Mouse (Mus musculus): ENCODE results near the gene Gm10719. TPM values are rescaled to one million over a fixed set of nuclear protein-coding genes. Genes with fewer than 3 reads are reported as not detected.
"Not testable (repeated sequence)": the region's sequence is repeated elsewhere in the genome, so short reads cannot be mapped to it uniquely, and the experiment has no call there.

Gm10719 gene
- polyA plus RNA-seq, 1 experiment from 2014 or later: not detected

DNA sequence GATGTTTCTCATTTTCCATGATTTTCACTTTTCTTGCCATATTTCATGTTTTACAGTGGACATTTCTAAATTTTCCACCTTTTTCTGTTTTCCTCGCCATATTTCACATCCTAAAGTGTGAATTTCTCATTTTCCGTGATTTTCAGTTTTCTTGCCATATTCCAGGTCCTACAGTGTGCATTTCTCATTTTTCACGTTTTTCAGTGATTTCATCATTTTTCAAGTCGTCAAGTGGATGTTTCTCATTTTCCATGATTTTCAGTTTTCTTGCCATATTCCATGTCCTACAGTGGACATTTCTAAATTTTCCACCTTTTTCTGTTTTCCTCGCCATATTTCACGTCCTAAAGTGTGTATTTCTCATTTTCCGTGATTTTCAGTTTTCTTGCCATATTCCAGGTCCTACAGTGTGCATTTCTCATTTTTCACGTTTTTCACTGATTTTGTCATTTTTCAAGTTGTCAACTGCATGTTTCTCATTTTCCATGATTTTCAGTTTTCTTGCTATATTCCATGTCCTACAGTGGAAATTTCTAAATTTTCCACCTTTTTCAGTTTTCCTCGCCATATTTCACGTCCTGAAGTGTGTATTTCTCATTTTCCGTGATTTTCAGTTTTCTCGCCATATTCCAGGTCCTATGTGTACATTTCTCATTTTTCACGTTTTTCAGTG is 6.2 kb downstream of the Gm10719 start, which contains the start of gene Gm10718:
TSS of gene Gm10718 (plus strand) at position 236 of the 673 bp plus-strand sequence.
- not testable (repeated sequence) for H3K27me3 ChIP-seq (ENCODE audit: control insufficient read depth, insufficient read depth, low read length); H3K4me3 ChIP-seq (ENCODE audit: low read depth, low read length); H3K36me3 ChIP-seq (ENCODE audit: control insufficient read depth, insufficient read depth, low read length); H3K9me3 ChIP-seq (replicated peaks; ENCODE audit: control insufficient read depth, low read length); H3K27ac ChIP-seq (ENCODE audit: low read depth, low read length); H3K4me2 ChIP-seq; ATAC-seq (replicated peaks; ENCODE audit: insufficient number of reproducible peaks, low FRiP score, low TSS enrichment); H3K4me1 ChIP-seq (ENCODE audit: control insufficient read depth, insufficient read depth, low read length); H3K9ac ChIP-seq (ENCODE audit: low read depth, low read length)
- 69% methylated on average over 9 of the region's 13 CpGs for WGBS (ENCODE audit: insufficient replicate concordance)

DNA sequence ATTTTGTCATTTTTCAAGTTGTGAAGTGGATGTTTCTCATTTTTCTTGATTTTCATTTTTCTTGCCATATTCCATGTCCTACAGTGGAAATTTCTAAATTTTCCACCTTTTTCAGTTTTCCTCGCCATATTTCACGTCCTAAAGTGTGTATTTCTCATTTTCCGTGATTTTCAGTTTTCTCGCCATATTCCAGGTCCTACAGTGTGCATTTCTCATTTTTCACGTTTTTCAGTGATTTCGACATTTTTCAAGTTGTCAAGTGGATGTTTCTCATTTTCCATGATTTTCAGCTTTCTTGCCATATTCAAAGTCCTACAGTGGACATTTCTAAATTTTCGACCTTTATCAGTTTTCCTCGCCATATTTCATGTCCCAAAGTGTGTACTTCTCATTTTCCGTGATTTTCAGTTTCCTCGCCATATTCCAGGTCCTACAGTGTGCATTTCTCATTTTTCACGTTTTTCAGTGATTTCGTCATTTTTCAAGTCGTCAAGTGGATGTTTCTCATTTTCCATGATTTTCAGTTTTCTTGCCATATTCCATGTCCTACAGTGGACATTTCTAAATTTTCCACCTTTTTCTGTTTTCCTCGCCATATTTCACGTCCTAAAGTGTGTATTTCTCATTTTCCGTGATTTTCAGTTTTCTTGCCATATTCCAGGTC is 6.9 kb downstream of the Gm10719 start:
- 56% methylated on average over 14 of the region's 16 CpGs for WGBS (ENCODE audit: insufficient replicate concordance)
- not testable (repeated sequence) for H3K4me3 ChIP-seq (ENCODE audit: low read depth, low read length); H3K4me2 ChIP-seq; H3K4me1 ChIP-seq (ENCODE audit: control insufficient read depth, insufficient read depth, low read length); ATAC-seq (replicated peaks; ENCODE audit: insufficient number of reproducible peaks, low FRiP score, low TSS enrichment); H3K27me3 ChIP-seq (ENCODE audit: control insufficient read depth, insufficient read depth, low read length); H3K9me3 ChIP-seq (replicated peaks; ENCODE audit: control insufficient read depth, low read length); H3K9ac ChIP-seq (ENCODE audit: low read depth, low read length); H3K36me3 ChIP-seq (ENCODE audit: control insufficient read depth, insufficient read depth, low read length); H3K27ac ChIP-seq (ENCODE audit: low read depth, low read length)

DNA sequence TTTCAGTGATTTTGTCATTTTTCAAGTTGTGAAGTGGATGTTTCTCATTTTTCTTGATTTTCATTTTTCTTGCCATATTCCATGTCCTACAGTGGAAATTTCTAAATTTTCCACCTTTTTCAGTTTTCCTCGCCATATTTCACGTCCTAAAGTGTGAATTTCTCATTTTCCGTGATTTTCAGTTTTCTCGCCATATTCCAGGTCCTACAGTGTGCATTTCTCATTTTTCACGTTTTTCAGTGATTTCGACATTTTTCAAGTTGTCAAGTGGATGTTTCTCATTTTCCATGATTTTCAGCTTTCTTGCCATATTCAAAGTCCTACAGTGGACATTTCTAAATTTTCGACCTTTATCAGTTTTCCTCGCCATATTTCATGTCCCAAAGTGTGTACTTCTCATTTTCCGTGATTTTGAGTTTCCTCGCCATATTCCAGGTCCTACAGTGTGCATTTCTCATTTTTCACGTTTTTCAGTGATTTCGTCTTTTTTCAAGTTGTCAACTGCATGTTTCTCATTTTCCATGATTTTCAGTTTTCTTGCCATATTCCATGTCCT is 7.8 kb downstream of the Gm10719 start, which contains the start of gene Gm10717:
TSS of gene Gm10717 (plus strand) at position 506 of the 556 bp plus-strand sequence.
- not testable (repeated sequence) for ATAC-seq (replicated peaks; ENCODE audit: insufficient number of reproducible peaks, low FRiP score, low TSS enrichment); H3K4me1 ChIP-seq (ENCODE audit: control insufficient read depth, insufficient read depth, low read length); H3K9ac ChIP-seq (ENCODE audit: low read depth, low read length); H3K27me3 ChIP-seq (ENCODE audit: control insufficient read depth, insufficient read depth, low read length); H3K4me3 ChIP-seq (ENCODE audit: low read depth, low read length); H3K9me3 ChIP-seq (replicated peaks; ENCODE audit: control insufficient read depth, low read length); H3K4me2 ChIP-seq; H3K36me3 ChIP-seq (ENCODE audit: control insufficient read depth, insufficient read depth, low read length); H3K27ac ChIP-seq (ENCODE audit: low read depth, low read length)
- 68% methylated on average over 12 of the region's 12 CpGs for WGBS (ENCODE audit: insufficient replicate concordance)

DNA sequence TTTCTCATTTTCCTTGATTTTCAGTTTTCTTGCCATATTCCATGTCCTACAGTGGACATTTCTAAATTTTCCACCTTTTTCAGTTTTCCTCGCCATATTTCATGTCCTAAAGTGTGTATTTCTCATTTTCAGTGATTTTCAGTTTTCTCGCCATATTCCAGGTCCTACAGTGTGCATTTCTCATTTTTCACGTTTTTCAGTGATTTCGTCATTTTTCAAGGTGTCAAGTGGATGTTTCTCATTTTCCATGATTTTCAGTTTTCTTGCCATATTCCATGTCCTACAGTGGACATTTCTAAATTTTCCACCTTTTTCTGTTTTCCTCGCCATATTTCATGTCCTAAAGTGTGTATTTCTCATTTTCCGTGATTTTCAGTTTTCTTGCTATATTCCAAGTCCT is 8.4 kb downstream of the Gm10719 start:
- H3K9ac ChIP-seq (ENCODE audit: low read depth, low read length); H3K4me1 ChIP-seq (ENCODE audit: control insufficient read depth, insufficient read depth, low read length); H3K4me2 ChIP-seq; H3K9me3 ChIP-seq (replicated peaks; ENCODE audit: control insufficient read depth, low read length); ATAC-seq (replicated peaks; ENCODE audit: insufficient number of reproducible peaks, low FRiP score, low TSS enrichment); H3K36me3 ChIP-seq (ENCODE audit: control insufficient read depth, insufficient read depth, low read length); H3K27me3 ChIP-seq (ENCODE audit: control insufficient read depth, insufficient read depth, low read length); H3K27ac ChIP-seq (ENCODE audit: low read depth, low read length); H3K4me3 ChIP-seq (ENCODE audit: low read depth, low read length): not testable (repeated sequence)
- 58% methylated on average over 4 of the region's 6 CpGs for WGBS (ENCODE audit: insufficient replicate concordance)

DNA sequence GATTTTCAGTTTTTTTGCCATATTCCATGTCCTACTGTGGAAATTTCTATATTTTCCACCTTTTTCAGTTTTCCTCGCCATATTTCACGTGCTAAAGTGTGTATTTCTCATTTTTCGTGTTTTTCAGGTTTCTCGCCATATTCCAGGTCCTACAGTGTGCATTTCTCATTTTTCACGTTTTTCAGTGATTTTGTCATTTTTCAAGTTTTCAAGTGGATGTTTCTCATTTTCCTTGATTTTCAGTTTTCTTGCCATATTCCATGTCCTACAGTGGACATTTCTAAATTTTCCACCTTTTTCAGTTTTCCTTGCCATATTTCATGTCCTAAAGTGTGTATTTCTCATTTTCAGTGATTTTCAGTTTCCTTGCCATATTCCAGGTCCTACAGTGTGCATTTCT is 8.9 kb downstream of the Gm10719 start:
- not testable (repeated sequence) for H3K9ac ChIP-seq (ENCODE audit: low read depth, low read length); H3K4me3 ChIP-seq (ENCODE audit: low read depth, low read length); H3K9me3 ChIP-seq (replicated peaks; ENCODE audit: control insufficient read depth, low read length); H3K4me2 ChIP-seq; H3K27ac ChIP-seq (ENCODE audit: low read depth, low read length); H3K36me3 ChIP-seq (ENCODE audit: control insufficient read depth, insufficient read depth, low read length); ATAC-seq (replicated peaks; ENCODE audit: insufficient number of reproducible peaks, low FRiP score, low TSS enrichment); H3K4me1 ChIP-seq (ENCODE audit: control insufficient read depth, insufficient read depth, low read length); H3K27me3 ChIP-seq (ENCODE audit: control insufficient read depth, insufficient read depth, low read length)
- WGBS (ENCODE audit: insufficient replicate concordance): 70% methylated on average over 5 of the region's 5 CpGs

DNA sequence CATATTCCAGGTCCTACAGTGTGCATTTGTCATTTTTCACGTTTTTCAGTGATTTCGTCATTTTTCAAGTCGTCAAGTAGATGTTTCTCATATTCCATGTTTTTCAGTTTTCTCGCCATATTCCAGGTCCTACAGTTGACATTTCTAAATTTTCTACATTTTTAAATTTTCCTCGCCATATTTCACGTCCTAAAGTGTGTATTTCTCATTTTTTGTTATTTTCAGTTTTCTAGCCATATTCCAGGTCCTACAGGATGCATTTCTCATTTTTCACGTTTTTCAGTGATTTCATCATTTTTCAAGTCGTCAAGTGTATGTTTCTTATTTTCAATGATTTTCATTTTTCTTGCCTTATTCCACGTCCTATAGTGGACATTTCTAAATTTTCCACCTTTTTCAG is 9.5 kb downstream of the Gm10719 start:
- not testable (repeated sequence) for H3K4me1 ChIP-seq (ENCODE audit: control insufficient read depth, insufficient read depth, low read length); H3K9me3 ChIP-seq (replicated peaks; ENCODE audit: control insufficient read depth, low read length); ATAC-seq (replicated peaks; ENCODE audit: insufficient number of reproducible peaks, low FRiP score, low TSS enrichment); H3K4me3 ChIP-seq (ENCODE audit: low read depth, low read length); H3K27me3 ChIP-seq (ENCODE audit: control insufficient read depth, insufficient read depth, low read length); H3K4me2 ChIP-seq; H3K36me3 ChIP-seq (ENCODE audit: control insufficient read depth, insufficient read depth, low read length); H3K27ac ChIP-seq (ENCODE audit: low read depth, low read length); H3K9ac ChIP-seq (ENCODE audit: low read depth, low read length)
- 62% methylated on average over 9 of the region's 9 CpGs for WGBS (ENCODE audit: insufficient replicate concordance)

DNA sequence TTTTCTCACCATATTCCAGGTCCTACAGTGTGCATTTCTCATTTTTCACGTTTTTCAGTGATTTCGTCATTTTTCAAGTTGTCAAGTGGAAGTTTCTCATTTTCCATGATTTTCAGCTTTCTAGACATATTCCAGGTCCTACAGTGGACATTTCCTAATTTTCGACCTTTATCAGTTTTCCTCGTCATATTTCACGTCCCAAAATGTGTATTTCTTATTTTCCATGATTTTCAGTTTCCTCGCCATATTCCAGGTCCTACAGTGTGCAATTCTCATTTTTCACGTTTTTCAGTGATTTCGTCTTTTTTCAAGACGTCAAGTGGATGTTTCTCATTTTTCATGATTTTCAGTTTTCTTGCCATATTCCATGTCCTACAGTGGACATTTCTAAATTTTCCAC is 10.0 kb downstream of the Gm10719 start:
- not testable (repeated sequence) for H3K36me3 ChIP-seq (ENCODE audit: control insufficient read depth, insufficient read depth, low read length); H3K4me2 ChIP-seq; H3K27me3 ChIP-seq (ENCODE audit: control insufficient read depth, insufficient read depth, low read length); H3K9ac ChIP-seq (ENCODE audit: low read depth, low read length); H3K4me3 ChIP-seq (ENCODE audit: low read depth, low read length); H3K27ac ChIP-seq (ENCODE audit: low read depth, low read length); H3K4me1 ChIP-seq (ENCODE audit: control insufficient read depth, insufficient read depth, low read length); H3K9me3 ChIP-seq (replicated peaks; ENCODE audit: control insufficient read depth, low read length)
- 66% methylated on average over 9 of the region's 9 CpGs for WGBS (ENCODE audit: insufficient replicate concordance)
- 0 out of 2 replicates have a peak, but pooled peaks have one; percentile 4 for ATAC-seq (replicated peaks; ENCODE audit: insufficient number of reproducible peaks, low FRiP score, low TSS enrichment)

DNA sequence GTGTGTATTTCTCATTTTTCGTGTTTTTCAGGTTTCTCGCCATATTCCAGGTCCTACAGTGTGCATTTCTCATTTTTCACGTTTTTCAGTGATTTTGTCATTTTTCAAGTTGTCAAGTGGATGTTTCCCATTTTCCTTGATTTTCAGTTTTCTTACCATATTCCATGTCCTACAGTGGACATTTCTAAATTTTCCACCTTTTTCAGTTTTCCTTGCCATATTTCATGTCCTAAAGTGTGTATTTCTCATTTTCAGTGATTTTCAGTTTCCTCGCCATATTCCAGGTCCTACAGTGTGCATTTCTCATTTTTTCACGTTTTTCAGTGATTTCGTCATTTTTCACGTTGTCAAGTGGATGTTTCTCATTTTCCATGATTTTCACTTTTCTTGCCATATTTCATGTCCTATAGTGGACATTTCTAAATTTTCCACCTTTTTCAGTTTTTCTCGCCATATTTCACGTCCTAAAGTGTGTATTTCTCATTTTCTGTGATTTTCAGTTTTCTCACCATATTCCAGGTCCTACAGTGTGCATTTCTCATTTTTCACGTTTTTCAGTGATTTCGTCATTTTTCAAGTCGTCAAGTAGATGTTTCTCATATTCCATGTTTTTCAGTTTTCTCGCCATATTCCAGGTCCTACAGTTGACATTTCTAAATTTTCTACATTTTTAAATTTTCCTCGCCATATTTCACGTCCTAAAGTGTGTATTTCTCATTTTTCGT is 12.2 kb downstream of the Gm10719 start:
- not testable (repeated sequence) for ATAC-seq (replicated peaks; ENCODE audit: insufficient number of reproducible peaks, low FRiP score, low TSS enrichment); H3K9me3 ChIP-seq (replicated peaks; ENCODE audit: control insufficient read depth, low read length)
- WGBS (ENCODE audit: insufficient replicate concordance): 63% methylated on average over 12 of the region's 16 CpGs

More for the DNA sequence above, 12.2 kb downstream of the Gm10719 start:
- H3K27me3 ChIP-seq (ENCODE audit: control insufficient read depth, insufficient read depth, low read length); H3K36me3 ChIP-seq (ENCODE audit: control insufficient read depth, insufficient read depth, low read length); H3K27ac ChIP-seq (ENCODE audit: low read depth, low read length); H3K4me3 ChIP-seq (ENCODE audit: low read depth, low read length); H3K9ac ChIP-seq (ENCODE audit: low read depth, low read length); H3K4me2 ChIP-seq; H3K4me1 ChIP-seq (ENCODE audit: control insufficient read depth, insufficient read depth, low read length): not testable (repeated sequence)
